Mouse (Mus musculus) retina, adult 2 months (tissue): Measurements from ENCODE around the gene Bhlhe23.

ENCODE experiments used
- DNase-seq: peaks from one replicate; pipeline ENCODE4 v3.0.0-alpha.2; 2012; ENCODE audit warnings: low read depth, low spot score

Gene Bhlhe23

DNA sequence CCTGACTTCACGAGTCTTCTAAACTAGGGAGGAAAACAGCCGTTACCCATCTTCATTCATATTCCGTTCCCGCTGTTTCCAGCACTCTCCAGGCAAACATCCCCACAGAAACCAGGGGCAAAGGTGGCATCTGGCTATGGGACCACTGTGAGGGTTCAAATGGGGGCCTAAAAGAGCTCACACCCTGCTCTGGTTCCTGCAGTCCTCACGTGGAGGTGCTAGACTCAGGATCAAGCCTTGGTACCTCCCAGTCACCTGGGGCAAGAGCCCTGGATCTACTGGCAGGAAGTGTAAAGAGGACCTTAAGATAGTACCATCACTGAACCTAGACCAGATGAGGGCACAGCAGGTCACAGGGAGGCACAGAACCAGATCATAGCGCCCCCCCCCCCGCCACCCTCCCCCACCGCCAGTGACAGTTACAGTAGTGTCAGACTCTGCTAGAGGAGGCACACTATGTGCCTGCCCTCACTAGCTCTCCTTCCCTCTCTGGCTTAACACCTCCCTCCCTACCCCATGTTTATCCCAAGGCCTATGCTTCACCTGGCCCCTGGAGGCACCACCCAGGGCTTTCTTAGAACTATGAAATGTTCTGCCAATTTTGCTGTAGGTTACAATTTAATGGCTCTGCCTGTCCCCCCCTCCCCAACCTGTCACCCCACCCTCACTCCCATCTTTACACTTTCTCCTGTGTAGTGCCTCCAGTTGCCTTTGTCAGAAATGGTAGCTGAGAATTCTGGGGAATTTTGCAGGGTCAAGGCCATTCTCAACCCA is 50.7 kb downstream of the Bhlhe23 start:
- DNase-seq, result no peak

DNA sequence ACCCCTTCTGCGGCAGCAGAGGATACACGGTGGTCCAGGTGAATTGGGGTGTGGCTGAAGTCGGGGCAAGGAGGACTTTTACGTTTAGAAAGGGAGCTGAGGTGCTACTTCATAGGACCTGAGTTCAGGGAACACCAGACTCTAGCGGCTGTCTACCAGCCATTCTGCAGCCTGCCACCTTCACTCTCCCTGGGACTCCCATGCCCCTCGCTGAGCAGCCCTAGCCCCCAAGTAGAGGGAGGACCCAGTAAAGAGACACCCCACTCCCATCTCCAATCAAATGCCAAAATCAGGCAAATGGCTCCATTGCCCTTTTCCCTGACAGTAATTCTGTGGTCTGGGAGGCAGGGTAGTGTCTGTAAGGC is 51.3 kb downstream of the Bhlhe23 start:
- no peak for DNase-seq

DNA sequence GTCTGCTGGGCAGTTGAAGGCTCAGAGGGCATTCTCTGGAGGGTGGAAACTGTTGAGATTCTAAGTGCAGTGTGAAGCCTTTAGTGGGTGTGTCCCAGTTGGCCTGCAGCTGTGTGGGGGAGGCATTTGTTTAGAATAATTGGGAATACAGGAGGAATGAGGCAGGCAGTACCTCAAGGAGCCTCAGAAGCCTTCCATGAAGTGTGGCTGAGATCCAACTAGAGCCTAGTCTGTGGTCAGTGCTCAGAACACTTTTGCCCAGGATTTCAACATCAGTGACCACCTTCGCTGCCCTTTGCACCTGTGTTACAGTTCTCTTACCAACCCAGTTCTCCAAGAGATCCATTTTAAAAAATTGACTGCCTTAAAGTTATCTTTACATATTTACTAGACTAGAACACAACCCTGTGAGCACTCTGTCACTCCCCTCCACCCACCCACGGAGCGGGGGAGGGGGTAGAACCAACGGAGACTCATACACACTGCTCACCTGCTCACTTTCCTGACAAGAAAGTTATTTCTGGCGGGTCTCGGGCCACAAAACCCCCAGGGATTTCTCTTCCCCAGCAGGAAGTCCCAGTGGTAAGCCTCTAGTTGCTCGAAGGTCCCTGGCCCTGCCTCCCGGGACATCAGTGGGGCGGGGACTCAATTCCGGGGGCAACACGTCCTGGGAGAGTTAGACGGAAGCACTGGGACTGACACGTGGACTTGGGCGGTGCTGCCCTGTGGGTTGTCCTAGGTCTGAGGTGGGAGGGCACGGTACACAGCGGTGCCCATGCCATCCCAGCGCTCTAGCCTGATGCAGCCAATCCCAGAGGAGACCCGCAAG is 51.9 kb downstream of the Bhlhe23 start, which contains the start of gene Slc17a9:
TSS of gene Slc17a9 (plus strand) at position 679 of the 829 bp plus-strand sequence.
- no peak for DNase-seq
